Mouse (Mus musculus): ENCODE results near the gene Fzd7.

Gene Fzd7

GRCm38 (mm10) chr1:59497741-59498613, 15.8 kb downstream of the Fzd7 start:
- DNase-seq (ENCODE audit: low read depth, low spot score): no peak

- no peak for DNase-seq (ENCODE audit: low read depth, low spot score)
Observed at GRCm38 (mm10) chr1:59499327-59499726, 17.1 kb downstream of the Fzd7 start.

- no peak for DNase-seq (ENCODE audit: low read depth, low spot score)
Observed at GRCm38 (mm10) chr1:59502355-59502754, 20.1 kb downstream of the Fzd7 start.

GRCm38 (mm10) chr1:59503659-59504301, 21.6 kb downstream of the Fzd7 start:
- DNase-seq (ENCODE audit: low read depth, low spot score): no peak

GRCm38 (mm10) chr1:59504302-59504700, 22.1 kb downstream of the Fzd7 start:
- no peak for DNase-seq (ENCODE audit: low read depth, low spot score)

GRCm38 (mm10) chr1:59508463-59509139, 26.4 kb downstream of the Fzd7 start:
- DNase-seq (ENCODE audit: low read depth, low spot score): peak; percentile 82

GRCm38 (mm10) chr1:59511566-59512270, 29.5 kb downstream of the Fzd7 start:
- no peak for DNase-seq (ENCODE audit: low read depth, low spot score)

GRCm38 (mm10) chr1:59516026-59516917, 34.0 kb downstream of the Fzd7 start, which contains the start of gene Gm973:
TSS of gene Gm973 (plus strand) at chr1:59516264.
- DNase-seq (ENCODE audit: low read depth, low spot score): peak; percentile 86

GRCm38 (mm10) chr1:59520226-59520837, 38.1 kb downstream of the Fzd7 start:
- no peak for DNase-seq (ENCODE audit: low read depth, low spot score)

- peak; percentile 38 for DNase-seq (ENCODE audit: low read depth, low spot score)
Observed at GRCm38 (mm10) chr1:59522456-59522855, 40.2 kb downstream of the Fzd7 start.

- DNase-seq (ENCODE audit: low read depth, low spot score): peak; percentile 88
Observed at GRCm38 (mm10) chr1:59523378-59523958, 41.2 kb downstream of the Fzd7 start.

GRCm38 (mm10) chr1:59524071-59524470, 41.8 kb downstream of the Fzd7 start:
- peak; percentile 59 for DNase-seq (ENCODE audit: low read depth, low spot score)

GRCm38 (mm10) chr1:59524759-59525158, 42.5 kb downstream of the Fzd7 start:
- no peak for DNase-seq (ENCODE audit: low read depth, low spot score)

GRCm38 (mm10) chr1:59527219-59527618, 45.0 kb downstream of the Fzd7 start:
- no peak for DNase-seq (ENCODE audit: low read depth, low spot score)

- DNase-seq (ENCODE audit: low read depth, low spot score): no peak
Observed at GRCm38 (mm10) chr1:59534976-59535810, 53.0 kb downstream of the Fzd7 start.

Measured in R1 (cell line).